Mouse (Mus musculus) hindbrain, embryonic 12.5 days (tissue): Measurements from ENCODE around the gene Mtx1. TPM values are rescaled to one million over a fixed set of nuclear protein-coding genes. Genes with fewer than 3 reads are reported as not detected.

ENCODE experiments used
- ATAC-seq: fragments of 200-750 bp; cut with Nextera tagmentation; 2 replicates; pipeline ENCODE4 v1.8.0; 2017; ENCODE audit warnings: moderate TSS enrichment; ENCODE audit not compliant: low FRiP score
- H3K27ac ChIP-seq: fragments of 300-500 bp; sonication (generic); 2 replicates; pipeline ENCODE4 v1.5.1; 2016; ENCODE audit warnings: mild to moderate bottlenecking
- H3K27me3 ChIP-seq: fragments of 300-500 bp; sonication (generic); 2 replicates; pipeline ENCODE4 v1.6.1; 2016; ENCODE audit warnings: mild to moderate bottlenecking
- H3K36me3 ChIP-seq: fragments of 300-500 bp; sonication (generic); 2 replicates; pipeline ENCODE4 v1.6.1; 2016; ENCODE audit warnings: mild to moderate bottlenecking
- H3K4me1 ChIP-seq: fragments of 300-500 bp; sonication (generic); 2 replicates; pipeline ENCODE4 v1.6.1; 2016
- H3K4me2 ChIP-seq: fragments of 300-500 bp; sonication (generic); replicated peaks from 2 replicates; pipeline ENCODE4 v1.6.1; 2016; ENCODE audit warnings: mild to moderate bottlenecking
- H3K4me3 ChIP-seq: fragments of 300-500 bp; sonication (generic); 2 replicates; pipeline ENCODE4 v1.5.1; 2016; ENCODE audit warnings: mild to moderate bottlenecking
- H3K9ac ChIP-seq: fragments of 300-500 bp; sonication (generic); 2 replicates; pipeline ENCODE4 v1.6.1; 2016; ENCODE audit warnings: mild to moderate bottlenecking, moderate library complexity
- H3K9me3 ChIP-seq: fragments of 300-500 bp; sonication (generic); replicated peaks from 2 replicates; pipeline ENCODE4 v1.6.1; 2016; ENCODE audit warnings: mild to moderate bottlenecking
- WGBS: fragments of 180-500 bp; shearing (Covaris S2); methylation state at CpG from one replicate; pipeline ENCODE4 v1.1.7; 2016; 5-methylcytosine and 5-hydroxymethylcytosine counted together
- polyA plus RNA-seq: library from polyadenylated mRNA; unstranded; fragments of >200 nt; fragmentation: Nextera tagmentation; extraction: Ambion mirVana; gene quantifications from 2 replicates; pipeline ENCODE4 v1.2.1, GENCODE M21; 2016

The Mtx1 gene
- polyA plus RNA-seq, 1 experiment from 2014 or later = 175 TPM

DNA sequence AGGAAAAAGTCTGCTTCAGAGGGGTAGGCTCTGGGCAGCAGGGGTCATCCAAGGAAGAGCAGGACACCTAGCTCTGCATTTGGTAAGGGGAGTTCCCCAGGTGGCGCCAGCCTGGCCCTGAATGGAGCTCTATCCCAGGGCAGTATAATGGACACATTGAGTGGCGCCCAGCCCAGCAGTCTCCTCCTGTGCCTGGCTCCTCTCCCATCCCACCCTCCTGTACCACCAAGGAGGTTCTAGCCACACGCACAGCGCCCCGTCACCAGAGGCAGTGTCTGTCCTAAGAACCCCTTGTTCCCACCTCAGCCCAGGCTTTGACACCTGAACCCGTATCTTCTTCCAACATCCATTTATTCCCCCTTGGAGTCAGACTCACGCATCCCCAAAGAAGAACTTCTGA is 17.2 kb downstream of the Mtx1 start:
- no peak overlapping the region for H3K27ac ChIP-seq
- no peak for ATAC-seq
- H3K27me3 ChIP-seq = no peaks in the 10 kb centered on the region
- H3K9me3 ChIP-seq = no peaks in the 10 kb centered on the region
- WGBS = 93% methylated on average over 7 of the region's 7 CpGs
- peaks cover 63% of the 10 kb centered on the region for H3K36me3 ChIP-seq
- H3K9ac ChIP-seq = no peak overlapping the region
- no peak overlapping the region for H3K4me3 ChIP-seq
- H3K4me2 ChIP-seq = no peak overlapping the region
- H3K4me1 ChIP-seq = peaks cover 12% of the 10 kb centered on the region

DNA sequence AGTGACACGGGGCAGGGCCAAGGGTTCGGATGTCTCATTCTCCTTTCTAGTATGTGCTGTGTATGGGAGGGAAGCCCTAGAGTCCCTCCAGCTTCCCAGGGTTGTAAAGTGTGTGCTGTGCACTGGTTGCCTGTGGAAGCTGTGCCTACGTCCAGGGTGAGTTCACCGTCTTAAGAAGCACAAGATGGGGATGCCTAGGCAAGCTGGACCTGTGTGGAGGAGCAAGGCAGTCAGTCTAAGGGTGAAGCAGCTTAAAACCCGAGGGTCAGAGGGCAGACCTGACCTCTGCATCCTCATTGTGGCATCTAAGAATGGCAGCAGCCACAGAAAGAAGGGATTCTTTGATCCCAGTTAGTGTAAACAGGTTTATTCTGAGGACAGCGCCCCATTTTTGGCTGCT is 18.2 kb downstream of the Mtx1 start:
- Histone ChIP-seq H3K4me2 (no peak overlapping the region), H3K4me3 (no peak overlapping the region), H3K9ac (no peak overlapping the region), H3K27me3 (no peaks in the 10 kb centered on the region), H3K9me3 (no peaks in the 10 kb centered on the region), H3K36me3 (peaks cover 70% of the 10 kb centered on the region), H3K27ac (no peak overlapping the region), H3K4me1 (peaks cover 10% of the 10 kb centered on the region)
- ATAC-seq = no peak
- 90% methylated on average over 6 of the region's 6 CpGs for WGBS

DNA sequence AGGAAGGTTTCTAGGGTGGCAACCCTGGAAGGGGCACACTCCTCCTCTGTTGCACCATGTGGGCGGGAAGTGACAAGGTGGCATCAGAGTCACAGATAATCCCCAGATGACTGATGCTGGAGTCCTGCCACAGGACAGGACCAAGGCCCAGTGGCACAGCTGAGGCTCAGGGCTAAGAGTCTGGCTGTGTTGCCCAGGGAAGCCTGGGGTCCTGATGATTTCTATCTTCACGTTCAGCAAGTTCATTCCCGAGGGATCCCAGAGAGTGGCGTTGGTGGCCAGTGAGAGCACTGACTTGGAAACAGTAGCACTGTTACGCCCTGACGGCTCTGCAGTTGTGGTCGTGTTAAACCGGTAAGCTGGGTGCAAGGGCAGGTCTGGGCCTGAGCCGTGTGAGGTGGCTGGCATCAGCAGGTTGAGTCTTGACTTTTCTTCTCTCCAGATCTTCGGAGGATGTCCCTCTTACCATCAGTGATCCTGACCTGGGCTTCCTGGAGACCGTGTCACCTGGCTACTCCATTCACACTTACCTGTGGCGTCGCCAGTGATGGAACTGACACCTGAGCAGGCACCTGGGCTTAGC is 18.7 kb downstream of the Mtx1 start:
- no peaks in the 10 kb centered on the region for H3K27me3 ChIP-seq
- ATAC-seq = no peak
- no peak overlapping the region for H3K4me2 ChIP-seq
- peaks cover 13% of the 10 kb centered on the region for H3K4me1 ChIP-seq
- H3K36me3 ChIP-seq = peaks cover 70% of the 10 kb centered on the region
- 91% methylated on average over 13 of the region's 13 CpGs for WGBS
- no peaks in the 10 kb centered on the region for H3K9me3 ChIP-seq
- no peak overlapping the region for H3K27ac ChIP-seq
- no peak overlapping the region for H3K9ac ChIP-seq
- H3K4me3 ChIP-seq = no peak overlapping the region

DNA sequence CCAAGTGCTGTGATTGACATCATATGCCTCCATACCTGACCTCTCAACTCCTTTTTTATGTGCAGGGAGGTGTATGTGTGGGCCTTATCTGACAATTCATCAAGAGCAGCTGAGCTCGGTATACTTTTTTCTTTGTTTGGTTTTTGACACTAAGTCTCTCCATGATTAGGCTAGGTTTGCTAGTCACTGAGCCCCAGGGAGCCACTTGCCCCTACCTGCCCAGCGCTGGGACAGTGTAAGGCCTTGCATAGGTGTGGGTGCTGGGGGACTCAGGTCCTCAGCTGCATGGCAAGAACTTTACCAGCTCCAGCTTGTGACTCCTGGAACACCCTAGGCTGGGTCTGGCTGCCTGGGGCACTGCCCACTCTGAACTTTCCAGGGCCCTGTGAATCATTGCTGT is 20.2 kb downstream of the Mtx1 start:
- WGBS = 89% methylated on average over 2 of the region's 2 CpGs
- Histone ChIP-seq H3K4me3 (no peak overlapping the region), H3K36me3 (peaks cover 70% of the 10 kb centered on the region), H3K27ac (no peak overlapping the region), H3K4me1 (peaks cover 5% of the 10 kb centered on the region), H3K9ac (no peak overlapping the region), H3K4me2 (no peak overlapping the region), H3K9me3 (no peaks in the 10 kb centered on the region), H3K27me3 (no peaks in the 10 kb centered on the region)
- ATAC-seq = no peak

DNA sequence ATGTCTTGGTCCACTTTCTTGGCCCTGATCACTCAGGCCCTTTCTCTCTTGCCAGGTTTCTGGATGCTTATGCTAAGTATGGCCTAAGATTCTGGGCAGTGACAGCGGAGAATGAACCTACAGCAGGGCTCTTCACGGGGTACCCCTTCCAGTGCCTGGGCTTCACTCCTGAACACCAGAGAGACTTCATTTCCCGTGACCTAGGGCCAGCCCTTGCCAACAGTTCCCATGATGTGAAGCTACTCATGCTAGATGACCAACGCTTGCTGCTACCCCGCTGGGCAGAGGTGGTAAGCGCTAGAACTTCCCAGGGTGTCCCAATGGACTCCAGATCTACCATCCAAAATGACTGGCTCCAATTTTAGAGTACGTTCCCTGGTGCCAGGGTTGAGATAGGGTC is 20.8 kb downstream of the Mtx1 start:
- Histone ChIP-seq H3K27ac (no peak overlapping the region), H3K36me3 (peaks cover 70% of the 10 kb centered on the region), H3K4me1 (peaks cover 5% of the 10 kb centered on the region), H3K9ac (no peak overlapping the region), H3K4me3 (no peak overlapping the region), H3K27me3 (no peaks in the 10 kb centered on the region), H3K9me3 (no peaks in the 10 kb centered on the region), H3K4me2 (no peak overlapping the region)
- WGBS = 94% methylated on average over 7 of the region's 7 CpGs
- no peak for ATAC-seq

DNA sequence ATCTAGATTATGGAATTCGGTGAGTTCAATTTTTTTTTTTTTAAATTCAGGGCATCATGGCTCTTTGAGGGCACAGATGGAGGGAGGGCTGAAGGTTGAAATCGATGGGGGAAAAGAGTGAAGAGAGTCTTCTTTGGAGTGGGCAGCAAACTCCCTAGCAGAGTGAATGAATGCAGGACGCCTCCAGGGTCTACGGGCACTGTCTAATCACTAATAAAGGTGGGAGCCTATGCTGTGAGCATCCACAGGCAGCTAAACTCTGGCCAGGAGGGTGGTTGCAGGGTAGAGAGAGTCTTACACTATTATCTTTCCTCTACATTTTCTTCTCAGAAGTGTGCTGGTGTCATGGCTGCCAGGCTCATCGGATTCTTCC is 23.8 kb downstream of the Mtx1 start:
- peaks cover 40% of the 10 kb centered on the region for H3K36me3 ChIP-seq
- ATAC-seq = peak; percentile 49; the same call in 1 of the 2 replicates

DNA sequence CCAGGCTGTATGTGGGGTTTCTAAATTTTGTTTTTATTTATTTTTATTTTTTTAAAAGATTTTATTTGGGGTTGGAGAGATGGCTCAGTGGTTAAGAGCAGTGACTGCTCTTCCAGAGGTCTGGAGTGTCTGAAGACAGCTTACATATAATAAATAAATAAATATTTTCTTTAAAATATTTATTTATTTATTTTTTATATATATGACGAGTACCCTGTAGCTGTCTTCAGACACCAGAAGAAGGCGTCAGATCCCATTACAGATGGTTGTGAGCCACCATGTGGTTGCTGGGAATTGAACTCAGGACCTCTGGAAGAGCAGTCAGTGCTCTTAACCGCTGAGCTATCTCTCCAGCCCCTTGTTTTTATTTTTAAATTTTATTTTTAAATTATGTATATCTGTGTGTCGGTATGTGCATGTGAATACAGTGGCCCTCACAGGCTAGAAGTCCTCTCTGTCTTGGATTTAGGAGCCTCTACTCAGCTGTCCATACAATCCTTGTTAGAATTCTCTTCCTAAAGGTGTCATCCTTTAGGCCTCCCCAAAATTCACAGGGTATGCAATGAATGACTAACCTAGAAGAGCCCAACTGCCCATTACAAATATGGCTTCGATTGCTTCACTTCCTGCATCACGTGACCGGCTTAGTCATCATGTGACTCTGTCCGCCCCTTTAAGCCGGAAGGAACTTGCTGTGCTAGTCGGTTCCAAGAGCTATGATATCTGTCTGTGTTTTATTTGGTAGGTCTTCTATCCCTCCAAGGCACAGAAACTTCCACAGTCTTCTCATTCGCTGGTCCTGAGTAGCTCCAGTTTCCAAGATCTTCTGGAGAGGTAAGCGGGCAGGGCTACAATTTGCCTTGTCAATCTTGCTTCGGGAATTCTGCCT is 24.4 kb downstream of the Mtx1 start, which contains the start of gene Gba:
Gba (plus strand) TSS at position 676 of the 889 bp plus-strand sequence.
- no peaks in the 10 kb centered on the region for H3K9me3 ChIP-seq
- no peaks in the 10 kb centered on the region for H3K27me3 ChIP-seq
- peaks cover 5% of the 10 kb centered on the region for H3K4me1 ChIP-seq
- peak; percentile 85 for ATAC-seq
- H3K9ac ChIP-seq = peak within 1 kb of the TSS; percentile 55
- H3K4me3 ChIP-seq = peak within 1 kb of the TSS; percentile 56
- no peak within 1 kb of the TSS for H3K27ac ChIP-seq
- peaks cover 34% of the 10 kb centered on the region for H3K36me3 ChIP-seq
- peak within 1 kb of the TSS; percentile 75 for H3K4me2 ChIP-seq
- 27% methylated on average over 13 of the region's 13 CpGs for WGBS

More for the DNA sequence above, 23.8 kb downstream of the Mtx1 start:
- 40% methylated on average over 5 of the region's 5 CpGs for WGBS
- peak overlapping the region; percentile 55 for H3K9ac ChIP-seq
- no peak overlapping the region for H3K27ac ChIP-seq
- peak overlapping the region; percentile 75 for H3K4me2 ChIP-seq
- no peaks in the 10 kb centered on the region for H3K9me3 ChIP-seq
- no peaks in the 10 kb centered on the region for H3K27me3 ChIP-seq
- peak overlapping the region; percentile 56 for H3K4me3 ChIP-seq
- peaks cover 5% of the 10 kb centered on the region for H3K4me1 ChIP-seq

DNA sequence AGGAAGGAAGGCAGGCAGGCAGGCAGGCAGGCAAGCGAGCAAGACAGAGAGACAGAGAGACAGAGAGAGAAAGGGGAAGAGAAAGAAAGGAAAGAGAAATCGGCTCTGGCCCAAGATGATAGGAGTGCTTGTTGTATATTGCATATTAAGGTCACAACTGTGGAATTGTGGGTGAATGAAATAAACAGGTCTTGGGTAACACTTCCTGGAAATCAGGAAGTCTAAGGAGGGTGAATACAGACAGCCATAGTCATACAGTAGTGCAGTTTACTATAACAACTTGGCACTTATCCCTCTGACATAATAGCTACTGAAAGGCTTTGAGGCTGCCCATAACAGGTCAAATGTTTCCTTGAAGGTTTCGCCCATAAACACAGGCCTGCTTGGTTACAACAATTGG is 27.0 kb downstream of the Mtx1 start:
- Histone ChIP-seq H3K9me3 (no peaks in the 10 kb centered on the region), H3K27ac (no peak overlapping the region), H3K4me1 (peaks cover 15% of the 10 kb centered on the region), H3K27me3 (no peaks in the 10 kb centered on the region), H3K9ac (no peak overlapping the region), H3K36me3 (peaks cover 8% of the 10 kb centered on the region), H3K4me2 (no peak overlapping the region), H3K4me3 (no peak overlapping the region)
- no peak for ATAC-seq
- WGBS = 79% methylated on average over 3 of the region's 3 CpGs

DNA sequence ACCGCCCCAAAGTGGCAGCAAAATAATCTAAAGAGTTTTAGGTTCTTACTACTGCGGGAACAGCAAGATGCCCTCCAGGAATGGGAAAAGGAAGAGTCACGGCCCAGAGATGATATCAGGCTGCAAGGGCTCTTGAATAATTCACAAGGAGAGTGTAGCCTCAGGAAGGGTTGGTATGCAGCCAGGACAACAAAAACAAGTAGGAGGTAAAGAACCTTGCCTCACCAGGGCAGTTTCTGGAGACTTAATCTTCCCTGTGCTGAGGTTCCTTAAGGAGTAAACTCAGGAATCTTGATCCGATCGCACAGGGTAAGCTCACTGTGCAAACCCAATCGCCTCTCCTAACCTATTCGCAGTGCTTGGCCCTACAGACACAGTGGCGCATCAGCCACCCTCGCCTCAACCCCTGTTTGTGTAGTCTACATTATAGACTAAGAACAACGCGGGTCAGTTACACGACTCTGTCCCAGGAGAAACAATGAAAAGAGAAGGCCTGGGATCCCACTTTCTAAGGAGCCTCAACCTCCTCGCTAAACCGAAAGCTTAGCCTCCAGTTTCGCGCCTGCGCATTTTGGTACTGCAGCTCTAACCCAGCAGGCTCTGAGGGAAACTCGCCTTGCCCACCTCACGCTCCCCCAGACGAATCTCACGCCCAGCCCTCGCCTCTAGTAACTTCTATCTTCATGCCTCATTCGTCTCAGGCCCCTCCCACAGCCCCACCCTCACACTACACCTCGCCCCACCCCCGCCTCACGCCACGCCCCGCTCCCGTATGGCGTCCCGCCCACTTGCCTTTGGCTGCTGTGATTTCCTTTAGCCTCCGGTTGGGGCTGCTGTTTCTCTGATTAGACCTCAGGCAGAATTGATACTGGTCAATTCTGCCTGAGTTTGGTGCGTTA is 30.7 kb downstream of the Mtx1 start:
- WGBS = 10% methylated on average over 33 of the region's 33 CpGs
- H3K9me3 ChIP-seq = no peaks in the 10 kb centered on the region
- H3K9ac ChIP-seq = peak overlapping the region; percentile 63
- peak; percentile 96 for ATAC-seq
- peak overlapping the region; percentile 59 for H3K4me2 ChIP-seq
- no peaks in the 10 kb centered on the region for H3K36me3 ChIP-seq
- peaks cover 10% of the 10 kb centered on the region for H3K4me1 ChIP-seq
- H3K27me3 ChIP-seq = no peaks in the 10 kb centered on the region
- peak overlapping the region; percentile 82 for H3K27ac ChIP-seq
- H3K4me3 ChIP-seq = peak overlapping the region; percentile 36

DNA sequence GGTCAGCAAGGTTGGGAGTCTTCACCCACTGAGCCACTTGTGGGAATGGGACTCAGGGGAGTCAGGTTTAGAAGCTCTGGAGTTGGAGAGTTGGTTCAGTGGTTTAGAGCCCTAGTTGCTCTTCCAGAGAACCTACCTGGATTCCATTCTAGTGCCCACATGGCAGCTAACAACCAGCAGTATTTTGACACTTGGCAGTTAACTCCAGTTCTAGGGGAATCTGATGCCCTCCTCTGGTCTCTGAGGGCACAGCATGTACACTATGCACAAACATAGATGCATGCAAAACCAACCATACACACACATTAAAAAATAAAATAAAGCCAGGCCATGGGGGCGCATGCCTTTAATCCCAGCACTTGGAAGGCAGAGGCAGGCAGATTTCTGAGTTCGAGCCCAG is 33.0 kb downstream of the Mtx1 start:
- no peak for ATAC-seq
- 88% methylated on average over 2 of the region's 2 CpGs for WGBS

DNA sequence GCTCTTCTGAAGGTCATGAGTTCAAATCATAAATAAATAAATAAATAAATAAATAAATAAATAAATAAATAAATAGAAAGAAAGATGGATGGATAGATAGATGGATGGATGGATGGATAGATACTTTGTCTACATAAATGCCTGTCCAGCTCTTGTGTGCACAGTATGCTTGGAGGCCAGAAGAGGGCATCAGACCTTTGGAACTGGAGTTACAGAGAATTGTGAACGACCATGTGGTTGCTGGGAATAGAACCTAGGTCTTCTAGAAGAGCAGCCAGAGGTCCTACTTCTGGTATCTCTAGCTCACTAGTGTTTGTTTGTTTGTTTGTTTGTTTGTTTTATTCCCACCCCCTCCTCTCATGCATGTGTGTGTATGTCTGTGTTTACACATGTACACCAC is 33.5 kb downstream of the Mtx1 start:
- Histone ChIP-seq H3K27me3 (no peaks in the 10 kb centered on the region), H3K4me2 (no peak overlapping the region), H3K4me1 (peaks cover 10% of the 10 kb centered on the region), H3K36me3 (peaks cover 6% of the 10 kb centered on the region; the same call in 1 of the 2 replicates), H3K9me3 (no peaks in the 10 kb centered on the region), H3K4me3 (no peak overlapping the region), H3K27ac (no peak overlapping the region), H3K9ac (no peak overlapping the region)
- no peak for ATAC-seq
- WGBS = 77% methylated on average over 1 of the region's 1 CpGs

More for the DNA sequence above, 33.0 kb downstream of the Mtx1 start:
- H3K27me3 ChIP-seq = no peaks in the 10 kb centered on the region
- H3K9ac ChIP-seq = no peak overlapping the region
- H3K4me2 ChIP-seq = no peak overlapping the region
- no peak overlapping the region for H3K4me3 ChIP-seq
- no peak overlapping the region for H3K27ac ChIP-seq
- H3K9me3 ChIP-seq = no peaks in the 10 kb centered on the region
- peaks cover 1% of the 10 kb centered on the region; the same call in 1 of the 2 replicates for H3K36me3 ChIP-seq
- H3K4me1 ChIP-seq = peaks cover 10% of the 10 kb centered on the region

DNA sequence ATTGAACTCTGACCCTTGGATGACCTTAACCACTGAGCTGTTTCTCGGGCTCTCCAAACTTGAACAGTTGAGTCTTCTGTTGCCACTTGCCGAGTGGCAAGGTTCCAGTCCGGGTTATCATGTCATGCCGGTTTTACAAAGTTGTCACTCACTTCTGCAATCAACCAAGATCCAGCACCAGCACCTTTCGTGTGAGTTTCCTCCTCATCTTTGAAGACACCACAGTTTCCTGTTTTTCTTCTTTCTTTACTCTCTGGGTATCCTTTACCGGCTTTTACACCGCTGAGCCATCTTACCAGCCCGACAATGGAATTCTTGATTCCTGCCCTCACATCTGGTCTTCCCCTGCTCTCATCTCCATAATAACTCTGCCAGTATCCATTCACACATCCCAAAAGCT is 36.5 kb downstream of the Mtx1 start:
- ATAC-seq = no peak
- Histone ChIP-seq H3K36me3 (peaks cover 14% of the 10 kb centered on the region; the same call in 1 of the 2 replicates), H3K4me2 (no peak overlapping the region), H3K27ac (no peak overlapping the region), H3K4me3 (no peak overlapping the region), H3K4me1 (peaks cover 10% of the 10 kb centered on the region), H3K27me3 (peaks cover 3% of the 10 kb centered on the region; the same call in 1 of the 2 replicates), H3K9ac (no peak overlapping the region), H3K9me3 (no peaks in the 10 kb centered on the region)
- WGBS = 85% methylated on average over 8 of the region's 8 CpGs
